In the genomic region with DNA sequence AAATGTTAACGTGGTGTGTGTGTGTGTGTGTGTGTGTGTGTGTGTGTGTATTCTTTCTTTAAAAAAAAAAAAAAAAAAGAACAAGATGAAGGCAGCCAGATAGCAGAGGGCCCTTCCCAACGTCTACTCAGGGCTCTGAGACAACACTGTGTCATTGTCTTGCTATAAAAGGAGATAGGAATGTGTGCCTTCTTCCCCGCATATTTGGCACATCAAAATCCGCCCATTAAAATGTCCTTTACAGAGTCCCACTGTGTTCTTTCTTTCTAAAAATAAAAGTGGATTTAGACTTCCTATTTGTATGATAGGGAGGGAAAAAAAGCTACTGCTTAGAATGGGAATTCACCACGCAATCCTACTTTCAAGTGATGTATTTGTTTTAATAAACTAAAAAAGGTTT, we compare ENCODE assay signal across 17 mouse cellular contexts.
"Had no signal": no experiment of that assay in that cellular context is flagged by ENCODE, and none has a peak within 500 bp of the region (broad histone marks: within the 10 kb centered on the region; RNA-seq: fewer than 3 reads in every experiment).

No protein-coding gene starts in this region.

- ATAC-seq: inflammation-experienced regulatory T-cells, adult 6 months; intestine, embryonic 16.5 days had no signal

- H3K36me3 ChIP-seq: kidney, embryonic 15.5 days; liver, embryonic 13.5 days; stomach, embryonic 15.5 days had no signal

- H3K27me3 ChIP-seq: kidney, embryonic 15.5 days; liver, embryonic 13.5 days; stomach, embryonic 15.5 days had no signal

- DNase-seq: kidney, adult 2 months; layer of hippocampus, postnatal 36 days; liver, embryonic 13.5 days; lung, adult 2 months; lung, postnatal 14 days; lung, postnatal 4 days; midbrain, embryonic 14.5 days; right cerebral cortex, postnatal 25 days; spleen, adult 18-20 months; thymus, adult 2 months; thymus, postnatal 14 days; thymus, postnatal 4 days had no signal

- H3K4me1 ChIP-seq: kidney, embryonic 15.5 days; liver, embryonic 13.5 days; stomach, embryonic 15.5 days had no signal

- H3K27ac ChIP-seq: kidney, embryonic 15.5 days; left cerebral cortex, adult 2 months; liver, embryonic 13.5 days; stomach, embryonic 15.5 days had no signal

- H3K4me3 ChIP-seq: kidney, embryonic 15.5 days; left cerebral cortex, adult 2 months; liver, embryonic 13.5 days; stomach, embryonic 15.5 days had no signal

- H3K9me3 ChIP-seq: kidney, embryonic 15.5 days; liver, embryonic 13.5 days; stomach, embryonic 15.5 days had no signal
